Mouse (Mus musculus) intestine, postnatal 0 days (tissue): Measurements from ENCODE around the gene Slc35f3. TPM values are rescaled to one million over a fixed set of nuclear protein-coding genes. Genes with fewer than 3 reads are reported as not detected.

Source experiments
- ATAC-seq: fragments of 200-750 bp; cut with Nextera tagmentation; 2 replicates; pipeline ENCODE4 v1.8.0; 2017; ENCODE audit warnings: mild to moderate bottlenecking, moderate TSS enrichment, moderate library complexity
- H3K27ac ChIP-seq: fragments of 300-500 bp; sonication (generic); 2 replicates; pipeline ENCODE4 v1.5.1; 2014; ENCODE audit warnings: mild to moderate bottlenecking, low read depth, low read length, moderate library complexity
- H3K27me3 ChIP-seq: fragments of 300-500 bp; sonication (generic); replicated peaks from 2 replicates; pipeline ENCODE4 v1.6.1; 2014; ENCODE audit warnings: low read length, mixed read lengths; ENCODE audit not compliant: control insufficient read depth, insufficient read depth
- H3K36me3 ChIP-seq: fragments of 300-500 bp; sonication (generic); 2 replicates; pipeline ENCODE4 v1.6.1; 2014; ENCODE audit warnings: mild to moderate bottlenecking, moderate library complexity; ENCODE audit not compliant: control insufficient read depth, insufficient read depth
- H3K4me1 ChIP-seq: fragments of 300-500 bp; sonication (generic); replicated peaks from 2 replicates; pipeline ENCODE4 v1.6.1; 2014; ENCODE audit warnings: antibody characterized with exemption, low read length, mixed read lengths; ENCODE audit not compliant: control insufficient read depth, insufficient read depth
- H3K4me2 ChIP-seq: fragments of 300-500 bp; sonication (generic); replicated peaks from 2 replicates; pipeline ENCODE4 v1.6.1; 2014; ENCODE audit warnings: low read depth, mild to moderate bottlenecking, moderate library complexity
- H3K4me3 ChIP-seq: fragments of 300-500 bp; sonication (generic); 2 replicates; pipeline ENCODE4 v1.5.1; 2014; ENCODE audit warnings: low read depth, low read length
- H3K9ac ChIP-seq: fragments of 300-500 bp; sonication (generic); 2 replicates; pipeline ENCODE4 v1.6.1; 2014; ENCODE audit warnings: mild to moderate bottlenecking, low read depth, low read length
- H3K9me3 ChIP-seq: fragments of 300-500 bp; sonication (generic); 2 replicates; pipeline ENCODE4 v1.6.1; 2016; ENCODE audit warnings: mixed run types; ENCODE audit not compliant: control insufficient read depth
- CTCF ChIP-seq: sonication (generic); IDR thresholded peaks from 2 replicates; pipeline ENCODE4 v1.5.1; 2016; ENCODE audit warnings: low read depth, mild to moderate bottlenecking, control low read depth, antibody characterized with exemption, moderate library complexity
- WGBS: fragments of 180-500 bp; shearing (Covaris S2); extraction: QIAGEN DNeasy Blood & Tissue Kit; methylation state at CpG from one replicate; pipeline ENCODE4 v1.1.7; 2014; 5-methylcytosine and 5-hydroxymethylcytosine counted together
- polyA plus RNA-seq: library from polyadenylated mRNA; unstranded; fragments of >200 nt; fragmentation: Nextera tagmentation; extraction: Ambion mirVana; gene quantifications from 2 replicates; pipeline ENCODE4 v1.2.1, GENCODE M21; 2015

Slc35f3 gene
- polyA plus RNA-seq, 1 experiment from 2014 or later, result 0.10 TPM

- 63% methylated on average over 3 of the region's 3 CpGs for WGBS
- Histone ChIP-seq H3K27me3 (no peaks in the 10 kb centered on the region), H3K36me3 (no peaks in the 10 kb centered on the region), H3K4me3 (no peak overlapping the region), H3K9ac (no peak overlapping the region), H3K4me1 (no peaks in the 10 kb centered on the region), H3K9me3 (no peaks in the 10 kb centered on the region), H3K4me2 (no peak overlapping the region), H3K27ac (no peak overlapping the region)
- TF ChIP-seq CTCF, result no peak
- no peak for ATAC-seq
These were observed 67.9 kb downstream of the Slc35f3 start for GRCm38 (mm10) chr8:126366251-126366650.

- Histone ChIP-seq H3K4me3 (no peak overlapping the region), H3K4me1 (no peaks in the 10 kb centered on the region), H3K4me2 (no peak overlapping the region), H3K9ac (no peak overlapping the region), H3K36me3 (no peaks in the 10 kb centered on the region), H3K9me3 (no peaks in the 10 kb centered on the region), H3K27ac (no peak overlapping the region), H3K27me3 (no peaks in the 10 kb centered on the region)
- 83% methylated on average over 10 of the region's 10 CpGs for WGBS
- no peak for ATAC-seq
- TF ChIP-seq CTCF, result no peak
These were observed 70.1 kb downstream of the Slc35f3 start for GRCm38 (mm10) chr8:126368349-126369054.

- Histone ChIP-seq H3K4me1 (no peaks in the 10 kb centered on the region), H3K36me3 (no peaks in the 10 kb centered on the region), H3K9me3 (no peaks in the 10 kb centered on the region), H3K27ac (no peak overlapping the region), H3K4me3 (no peak overlapping the region), H3K9ac (no peak overlapping the region), H3K27me3 (no peaks in the 10 kb centered on the region), H3K4me2 (no peak overlapping the region)
- TF ChIP-seq CTCF, result no peak
- 74% methylated on average over 3 of the region's 3 CpGs for WGBS
- ATAC-seq, result no peak
These were observed 73.5 kb downstream of the Slc35f3 start for GRCm38 (mm10) chr8:126371871-126372270.

GRCm38 (mm10) chr8:126379580-126379979 lies 81.2 kb downstream of the Slc35f3 start:
- no peaks in the 10 kb centered on the region for H3K9me3 ChIP-seq
- H3K27me3 ChIP-seq, result no peaks in the 10 kb centered on the region
- H3K27ac ChIP-seq, result no peak overlapping the region
- no peaks in the 10 kb centered on the region for H3K36me3 ChIP-seq
- no peak overlapping the region for H3K4me3 ChIP-seq
- no peaks in the 10 kb centered on the region for H3K4me1 ChIP-seq
- no peak for ATAC-seq
- no peak for TF ChIP-seq CTCF
- WGBS, result 84% methylated on average over 6 of the region's 6 CpGs
- H3K4me2 ChIP-seq, result no peak overlapping the region
- no peak overlapping the region for H3K9ac ChIP-seq

- Histone ChIP-seq H3K9me3 (no peaks in the 10 kb centered on the region), H3K4me3 (no peak overlapping the region), H3K27me3 (no peaks in the 10 kb centered on the region), H3K27ac (no peak overlapping the region), H3K4me1 (no peaks in the 10 kb centered on the region), H3K4me2 (no peak overlapping the region), H3K9ac (no peak overlapping the region), H3K36me3 (no peaks in the 10 kb centered on the region)
- 51% methylated on average over 2 of the region's 2 CpGs for WGBS
- ATAC-seq, result no peak
- TF ChIP-seq CTCF, result no peak
These were observed 81.8 kb downstream of the Slc35f3 start for GRCm38 (mm10) chr8:126380141-126380540.

- H3K4me3 ChIP-seq, result no peak overlapping the region
- peak; percentile 56; the same call in 1 of the 2 replicates for ATAC-seq
- WGBS, result 60% methylated on average over 7 of the region's 7 CpGs
- H3K27ac ChIP-seq, result no peak overlapping the region
- no peaks in the 10 kb centered on the region for H3K36me3 ChIP-seq
- no peaks in the 10 kb centered on the region for H3K4me1 ChIP-seq
- no peak overlapping the region for H3K9ac ChIP-seq
- H3K4me2 ChIP-seq, result no peak overlapping the region
- no peaks in the 10 kb centered on the region for H3K27me3 ChIP-seq
- no peaks in the 10 kb centered on the region for H3K9me3 ChIP-seq
- no peak for TF ChIP-seq CTCF
These were observed 82.9 kb downstream of the Slc35f3 start for GRCm38 (mm10) chr8:126381299-126381698.
